Mouse (Mus musculus): ENCODE results near the gene Exosc9.

DNA sequence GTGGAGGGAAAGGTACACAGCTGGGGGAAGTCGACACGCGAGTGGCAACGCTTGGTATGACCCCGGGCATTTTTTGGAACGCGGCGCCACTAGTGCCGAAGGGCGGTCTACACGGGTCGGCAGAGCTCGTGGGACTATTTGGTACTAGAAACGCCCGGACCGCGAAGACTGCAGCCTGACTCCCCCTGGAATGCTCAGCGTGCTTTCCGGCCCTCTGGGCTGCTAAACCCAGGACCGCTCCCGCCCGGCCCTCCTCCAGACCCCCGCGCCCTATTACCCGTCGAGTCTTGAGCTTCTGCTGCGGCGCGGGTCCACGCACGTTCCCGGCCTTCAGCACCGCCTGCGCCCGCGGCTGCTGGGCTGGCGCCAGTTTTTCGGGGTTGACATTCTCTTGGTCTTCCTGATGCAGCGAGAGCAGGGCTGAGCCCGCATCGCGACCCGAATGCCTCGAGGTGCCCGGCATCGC is 19.0 kb downstream of the Exosc9 start:
- TF ChIP-seq CTCF (IDR thresholded peaks at IDR 0.05; ENCODE audit: borderline replicate concordance, insufficient read depth, low read length) (no peak), POLR2A (IDR thresholded peaks at IDR 0.05; ENCODE audit: low read depth, low read length) (no peak)

Data from embryonic fibroblast, embryonic 13.5 days (primary cell).